Mouse (Mus musculus) G1E-ER4 (cell line): ENCODE data around the gene Ccnj. TPM values are rescaled to one million over a fixed set of nuclear protein-coding genes. Genes with fewer than 3 reads are reported as not detected.

ENCODE experiments used
- GATA1 ChIP-seq: IDR thresholded peaks from one replicate; pipeline ENCODE4 v1.8.0; 2012; ENCODE audit warnings: low read length, inconsistent platforms
- polyA plus RNA-seq: library from polyadenylated mRNA; stranded (reverse); fragments of >175 nt; gene quantifications from 2 replicates; pipeline ENCODE4 v1.2.3, GENCODE M21; 2012

Gene Ccnj
- 3.4 and 4.0 TPM in 2 replicates for polyA plus RNA-seq

DNA sequence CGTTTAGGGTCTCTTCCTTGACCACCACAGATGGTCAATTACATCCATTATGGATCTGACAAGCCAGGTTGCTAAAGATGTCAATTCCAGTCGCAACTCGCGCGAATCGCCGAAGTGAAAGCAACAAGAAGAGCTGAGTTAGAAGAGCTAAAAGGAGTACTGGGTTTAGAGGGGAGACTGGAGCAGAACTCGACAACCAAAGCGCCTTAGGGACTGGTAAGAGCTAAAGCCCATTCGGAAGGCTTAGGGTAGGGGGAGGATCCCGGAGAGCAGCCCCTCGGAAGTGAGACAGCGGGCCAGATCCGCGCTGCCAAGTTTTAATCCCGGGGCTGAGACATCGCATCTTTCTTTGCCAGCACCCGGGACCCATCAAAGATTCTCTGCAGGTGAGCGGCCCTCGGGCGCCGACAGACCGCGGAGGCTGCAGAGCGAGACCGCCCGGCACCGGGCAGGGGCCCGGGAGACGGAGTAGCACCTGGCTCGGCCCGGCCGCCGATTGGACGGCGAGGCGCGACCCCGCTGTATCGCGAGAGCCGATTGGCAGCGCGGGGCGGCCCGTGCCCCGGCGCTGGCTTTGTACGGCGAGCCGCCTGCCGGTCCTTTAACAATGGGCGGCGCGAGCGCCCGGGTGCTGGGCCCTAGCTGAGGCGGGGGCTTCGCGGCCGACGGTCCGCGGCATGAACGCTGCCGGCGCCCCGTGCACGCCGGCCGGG lies at the start of gene Ccnj:
Gene Ccnj, plus strand, starts transcription at position 577 of the 713 bp plus-strand sequence.
- no peak for TF ChIP-seq GATA1

DNA sequence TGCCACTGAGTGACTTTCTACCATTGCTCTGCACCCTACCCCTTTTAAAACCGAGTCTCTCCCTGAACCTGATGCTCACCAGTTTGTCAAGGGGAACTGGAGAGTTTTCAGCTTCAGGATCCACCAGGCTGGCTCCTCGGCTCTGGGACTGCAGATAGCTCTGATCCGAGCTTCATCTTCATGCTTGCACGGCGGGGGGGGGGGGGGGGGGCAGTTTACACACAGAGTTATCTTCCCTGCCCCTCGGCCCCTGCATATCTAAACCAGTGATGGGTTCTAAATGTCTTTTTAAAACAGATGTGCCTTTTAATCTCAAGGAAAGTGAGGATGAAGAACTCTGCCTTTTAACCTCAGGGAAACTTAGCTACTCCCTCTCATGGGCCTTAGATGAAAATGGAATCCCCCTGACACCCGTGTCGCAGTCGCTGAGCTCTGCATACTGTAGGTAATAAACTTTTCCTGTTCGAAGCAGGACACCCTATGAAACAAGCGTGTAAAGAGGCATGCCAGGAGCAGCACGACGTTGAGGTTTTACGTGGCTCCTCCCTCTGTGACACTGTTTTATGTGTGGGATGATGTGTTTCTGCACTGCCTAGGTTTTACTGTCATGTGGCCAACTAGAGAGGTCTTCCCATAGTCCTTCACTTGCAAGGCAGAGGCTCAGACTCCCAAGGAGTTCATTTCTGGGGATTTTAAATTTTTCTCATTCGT lies 42.9 kb upstream of the Ccnj start:
- TF ChIP-seq GATA1, result no peak

DNA sequence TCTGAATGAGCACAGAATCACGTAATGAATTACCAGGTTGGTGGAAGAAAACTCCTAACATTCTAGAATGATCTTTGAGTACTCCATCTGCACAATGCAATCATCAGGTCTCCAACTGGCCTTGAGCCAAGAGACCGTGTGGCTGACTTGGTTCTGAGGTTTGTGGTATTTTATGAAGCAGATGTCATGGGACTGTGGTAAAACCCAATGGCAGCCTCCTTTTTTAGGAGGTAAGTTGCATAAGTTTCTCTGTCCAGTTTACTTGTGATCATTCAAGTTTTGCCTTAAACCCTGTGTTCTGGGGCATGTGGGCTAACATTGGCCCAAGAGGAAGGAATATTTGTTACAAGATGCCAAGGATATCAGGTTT lies 42.4 kb upstream of the Ccnj start:
- no peak for TF ChIP-seq GATA1

DNA sequence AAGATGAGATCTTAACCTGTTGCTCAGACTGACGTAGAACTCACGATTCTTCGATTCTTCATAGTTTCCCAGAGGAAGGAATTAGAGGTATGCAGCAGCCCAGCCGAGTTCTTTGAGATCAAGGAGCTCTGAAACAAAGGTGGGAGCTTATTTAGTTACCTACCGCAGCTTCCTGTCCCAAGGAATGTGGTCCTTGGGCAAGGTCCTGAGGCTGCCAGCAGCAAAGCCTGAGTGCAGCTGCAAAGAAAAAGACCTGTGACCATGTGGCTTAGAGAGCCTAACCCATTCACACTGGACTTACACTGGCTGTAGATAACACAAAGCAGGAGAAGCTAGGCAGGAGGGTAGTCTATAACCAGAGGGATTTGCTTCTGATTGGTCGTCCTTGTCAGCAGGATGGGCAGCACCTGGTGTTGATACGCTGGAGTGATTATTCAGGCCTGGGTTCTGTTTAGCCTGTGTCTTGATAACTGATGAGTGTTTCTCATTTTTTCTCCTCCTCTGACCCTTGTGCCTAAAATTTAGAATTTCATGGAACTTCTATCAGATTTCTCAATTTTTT lies 25.8 kb upstream of the Ccnj start:
- TF ChIP-seq GATA1, result no peak

DNA sequence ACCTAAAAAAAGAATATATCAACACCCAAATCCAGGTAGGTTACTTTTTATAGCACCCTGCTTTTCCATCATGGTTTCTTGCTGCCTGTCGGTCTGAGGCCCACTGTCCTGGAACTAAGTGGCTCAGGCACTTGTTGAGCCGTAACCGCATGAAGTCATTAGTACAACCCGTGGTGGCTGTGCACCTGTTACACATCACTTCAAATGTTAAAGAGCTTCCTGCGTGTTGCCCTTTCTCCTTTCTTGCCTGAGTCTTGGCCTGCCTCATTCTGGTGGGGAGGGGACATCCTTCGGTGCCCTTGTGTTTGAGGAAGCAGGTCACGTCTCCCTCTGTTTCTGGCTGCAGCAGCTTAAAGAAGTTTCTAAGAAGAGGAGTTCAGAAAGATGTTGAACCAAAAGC lies 21.2 kb upstream of the Ccnj start:
- no peak for TF ChIP-seq GATA1

DNA sequence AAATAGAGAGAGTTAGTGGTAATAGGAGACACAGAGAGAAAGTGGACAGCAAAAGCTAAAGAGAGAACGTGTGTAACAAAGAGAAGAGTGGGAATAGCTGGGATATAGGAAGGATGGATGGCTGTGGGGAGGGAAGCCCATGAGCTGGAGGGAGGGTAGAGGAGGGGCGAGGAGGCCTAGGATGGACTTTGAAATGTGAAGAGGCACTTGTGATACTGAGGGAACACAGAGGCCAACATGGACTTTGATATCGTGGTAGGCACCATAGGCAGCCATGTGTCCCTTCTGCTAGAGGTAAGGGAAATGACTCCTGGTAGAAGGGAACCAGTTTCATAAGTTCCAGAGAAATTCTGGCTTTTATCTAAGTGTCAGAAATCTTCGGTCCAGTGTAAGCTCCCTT lies 19.2 kb upstream of the Ccnj start:
- no peak for TF ChIP-seq GATA1

DNA sequence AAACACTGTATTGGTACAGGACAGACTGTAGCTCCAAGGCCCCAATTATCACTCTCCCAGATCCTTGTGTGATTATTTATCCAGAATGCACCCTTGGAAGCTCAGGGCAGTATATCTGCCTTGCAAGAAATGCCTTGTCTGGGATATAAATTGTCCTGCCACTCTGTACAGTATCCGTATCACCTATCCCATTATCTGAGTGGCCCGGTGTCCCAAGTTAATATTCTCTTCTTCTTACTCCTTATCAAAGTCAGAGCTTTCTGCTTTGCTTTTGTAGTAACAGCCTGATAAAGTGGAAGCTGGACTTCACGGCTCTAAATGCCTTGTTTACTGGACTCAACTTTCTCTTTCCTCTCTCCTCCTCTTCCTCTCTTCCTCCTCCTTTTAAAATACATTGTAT lies 18.3 kb upstream of the Ccnj start:
- TF ChIP-seq GATA1, result peak; percentile 3

DNA sequence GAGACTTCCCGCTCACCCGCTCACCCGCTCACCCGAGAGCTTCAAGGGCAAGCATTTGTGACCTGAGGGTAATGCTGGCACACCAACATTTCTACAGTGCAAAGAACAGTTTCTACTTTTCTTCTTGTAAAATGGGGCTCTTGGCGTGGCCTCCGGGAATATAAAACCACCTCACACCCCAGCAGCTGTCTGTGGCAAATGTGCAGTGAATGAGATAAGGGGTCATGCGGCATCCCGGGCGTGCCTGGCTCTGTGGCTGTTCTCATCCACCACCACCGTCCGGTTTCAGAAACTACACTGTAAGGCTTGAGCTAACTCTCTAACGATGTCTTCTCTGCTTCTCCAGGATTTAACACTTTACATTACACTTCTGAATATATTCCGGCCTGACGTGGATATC lies 17.7 kb upstream of the Ccnj start:
- TF ChIP-seq GATA1, result peak; percentile 53

DNA sequence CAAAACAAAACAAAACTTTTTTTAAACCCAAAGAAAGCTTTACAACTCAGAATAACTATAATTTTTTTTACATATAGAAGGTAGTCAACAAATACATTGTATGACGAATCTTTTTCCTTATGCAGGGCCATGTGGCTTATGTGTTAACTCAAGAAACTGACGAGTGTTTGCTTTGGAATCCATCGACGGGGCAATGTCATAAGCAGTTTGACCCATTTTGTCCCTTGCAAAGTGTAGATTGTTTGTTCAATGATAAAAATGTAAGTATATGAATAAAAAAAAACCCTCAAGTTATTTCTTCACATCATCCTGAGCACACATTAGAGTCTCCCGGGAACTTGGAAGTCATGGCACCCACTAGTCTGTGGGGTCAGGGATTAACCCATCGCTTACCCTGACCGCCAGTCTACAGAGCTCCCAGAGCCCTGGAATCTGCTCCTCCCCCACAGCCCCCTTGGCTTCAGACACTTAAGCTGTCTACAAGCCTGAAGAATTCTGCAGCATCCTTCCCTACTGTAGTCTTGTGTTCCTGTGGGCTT lies 15.4 kb upstream of the Ccnj start:
- no peak for TF ChIP-seq GATA1

DNA sequence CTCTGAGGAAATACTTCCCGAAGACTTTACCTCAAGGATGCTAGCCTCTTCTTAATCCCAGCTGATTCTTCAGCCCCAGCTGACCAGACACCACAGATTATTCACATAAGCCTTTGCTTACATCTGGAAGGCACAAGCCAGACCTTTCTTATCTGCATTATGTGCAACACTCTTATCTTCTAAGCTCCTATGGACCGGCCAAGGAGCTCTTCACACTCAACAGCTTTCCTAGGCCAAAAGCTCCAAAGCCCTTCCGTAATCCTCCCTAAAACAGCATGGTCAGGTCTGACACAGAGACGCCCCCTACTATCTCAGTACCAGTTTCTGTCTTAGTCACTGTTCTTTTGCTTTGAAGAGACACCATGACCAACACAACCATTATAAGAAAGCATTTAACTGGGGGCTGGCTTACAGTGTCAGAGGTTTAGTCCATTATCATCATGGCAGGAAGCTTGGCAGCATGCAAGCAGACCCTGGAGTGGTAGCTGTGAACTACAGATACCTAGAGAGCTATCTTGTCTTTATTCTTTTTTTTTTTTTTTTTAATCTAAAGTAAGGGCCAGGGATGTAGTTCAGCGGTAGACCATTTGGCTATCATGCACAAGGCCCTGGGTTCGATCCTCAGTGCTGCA lies 13.1 kb upstream of the Ccnj start:
- TF ChIP-seq GATA1, result peak; percentile 7

DNA sequence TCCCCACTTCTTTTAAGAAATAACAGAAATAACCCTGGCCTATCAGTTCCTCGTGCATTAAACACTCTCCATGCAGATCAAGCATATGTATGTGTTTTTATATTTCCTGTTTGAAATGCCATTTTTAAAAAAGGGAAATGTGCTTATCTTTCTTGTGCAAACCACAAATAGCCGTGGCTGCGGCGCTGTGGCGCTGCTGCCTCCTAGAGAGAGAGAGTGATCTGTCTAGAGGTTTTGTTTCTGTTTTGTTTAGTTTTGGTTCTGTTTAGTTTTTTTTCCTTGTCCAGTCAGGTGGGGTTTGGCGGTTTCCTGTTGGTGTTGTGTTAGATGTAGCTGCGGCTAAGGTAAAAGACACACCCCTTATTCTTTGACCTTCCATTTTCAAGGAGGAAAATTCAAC lies 12.3 kb upstream of the Ccnj start:
- TF ChIP-seq GATA1, result peak; percentile 55

DNA sequence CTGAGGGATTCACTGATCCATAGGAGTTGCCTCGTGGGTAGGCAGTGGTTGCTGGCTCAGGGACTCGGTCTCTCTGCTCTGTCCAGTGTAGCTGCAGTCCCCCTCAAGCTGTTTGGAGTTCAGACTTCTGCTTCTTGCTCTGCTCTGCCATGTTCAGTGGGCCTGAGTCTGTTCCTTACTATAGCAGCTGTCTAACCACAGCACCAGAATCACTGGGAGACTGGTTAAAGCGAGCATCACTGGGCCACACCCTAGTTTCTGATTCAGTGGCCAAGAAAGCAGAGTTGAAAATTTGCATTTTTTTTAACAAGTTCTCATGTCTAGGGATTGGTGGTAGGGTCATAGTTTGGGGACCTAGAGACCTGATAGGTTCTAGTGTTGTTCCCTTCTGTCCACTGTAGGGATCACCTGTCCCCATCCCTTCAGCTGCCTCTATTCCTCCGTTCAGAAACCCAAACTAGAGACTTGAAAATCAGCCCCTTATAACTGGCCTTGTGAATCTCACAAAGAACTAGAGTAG lies 9.7 kb upstream of the Ccnj start:
- no peak for TF ChIP-seq GATA1

DNA sequence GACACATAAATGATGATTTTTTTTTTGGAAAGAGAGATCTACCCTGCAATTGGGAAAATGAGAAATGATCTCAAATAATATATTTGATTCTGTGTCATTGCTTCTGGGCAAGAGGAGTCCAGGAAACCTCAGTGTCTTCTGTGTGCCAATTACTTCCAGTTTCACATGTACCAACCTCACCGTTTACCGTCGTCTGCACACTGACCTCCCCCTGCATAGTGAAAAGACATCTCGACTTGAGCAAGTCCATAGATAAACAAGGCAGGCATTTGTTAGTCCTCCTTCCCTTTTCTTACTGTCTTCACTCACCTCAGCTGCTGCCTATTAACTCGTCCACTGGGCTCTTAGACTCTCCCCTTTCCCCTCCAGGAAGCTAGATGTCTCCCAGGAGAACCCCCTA lies 5.4 kb upstream of the Ccnj start:
- no peak for TF ChIP-seq GATA1

DNA sequence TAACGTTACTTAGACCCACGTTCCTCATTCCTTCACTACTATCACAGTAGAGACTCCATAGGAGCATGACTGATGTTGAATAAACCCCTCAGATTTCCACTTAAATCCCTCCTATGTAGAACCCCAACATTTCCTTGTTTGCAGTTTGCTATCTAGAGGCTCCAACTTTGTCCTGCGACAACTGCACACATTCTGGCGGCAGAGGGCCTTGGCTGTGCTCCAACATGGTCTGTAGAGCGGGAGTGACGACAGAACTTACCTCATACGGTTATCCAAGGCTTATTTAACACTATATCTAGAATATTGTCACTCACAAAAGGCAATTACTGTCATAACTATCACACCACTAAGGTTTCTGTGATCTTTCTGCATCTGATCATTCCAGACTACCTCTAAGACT lies 4.3 kb upstream of the Ccnj start:
- no peak for TF ChIP-seq GATA1

DNA sequence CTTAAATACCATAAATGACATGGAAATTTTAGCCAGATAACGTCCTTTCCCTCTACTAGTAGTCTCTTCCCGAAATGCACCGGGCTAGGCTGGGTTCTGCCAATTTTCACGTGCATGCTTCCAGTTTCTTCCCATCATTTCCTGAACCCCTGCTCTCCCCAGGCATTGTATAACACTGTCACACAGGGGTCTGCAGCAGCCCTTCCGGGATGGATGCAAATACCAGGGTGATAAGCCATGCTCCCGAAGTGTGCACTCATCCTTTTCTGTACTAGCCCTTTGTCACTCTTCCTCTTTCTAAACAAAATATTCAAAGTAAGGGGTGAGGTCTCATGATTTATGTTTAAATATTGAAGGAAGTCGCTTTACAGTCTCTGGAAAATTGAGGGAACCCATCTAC lies 881 bp upstream of the Ccnj start:
- no peak for TF ChIP-seq GATA1
